Mouse (Mus musculus): ENCODE results near the gene Sgo2b. TPM values are rescaled to one million over a fixed set of nuclear protein-coding genes. Genes with fewer than 3 reads are reported as not detected.
"Not testable (repeated sequence)": the region's sequence is repeated elsewhere in the genome, so short reads cannot be mapped to it uniquely, and the experiment has no call there.

Sgo2b gene
- polyA plus RNA-seq (2015; fragmentation: Nextera tagmentation; extraction: Ambion mirVana), result 0.18 TPM in 1 of 2 replicates, not detected in the other

GRCm38 (mm10) chr8:63951626-63952377 is at the start of gene Sgo2b:
TSS of gene Sgo2b (minus strand) at chr8:63952248.
- no peak for ATAC-seq (ENCODE audit: insufficient number of reproducible peaks, insufficient read depth, low FRiP score, low TSS enrichment, low read depth)
- Histone ChIP-seq H3K27ac (no peak within 1 kb of the TSS), H3K9ac (peak within 1 kb of the TSS; percentile 47), H3K4me3 (peak within 1 kb of the TSS; percentile 38), H3K4me1 (peaks cover 7% of the 10 kb centered on the region; the same call in 1 of the 2 replicates), H3K36me3 (no peaks in the 10 kb centered on the region), H3K9me3 (no peaks in the 10 kb centered on the region), H3K27me3 (peaks cover 14% of the 10 kb centered on the region), H3K4me2 (peak within 1 kb of the TSS; percentile 70)
- 5% methylated on average over 28 of the region's 30 CpGs for WGBS

- not testable (repeated sequence) for H3K27ac ChIP-seq
Observed at GRCm38 (mm10) chr8:63970612-63971391, 18.8 kb upstream of the Sgo2b start.

GRCm38 (mm10) chr8:63961032-63961785 is 9.2 kb upstream of the Sgo2b start:
- H3K4me2 ChIP-seq, result no peak overlapping the region
- no peak overlapping the region for H3K9ac ChIP-seq
- H3K4me1 ChIP-seq, result no peaks in the 10 kb centered on the region
- H3K9me3 ChIP-seq, result peaks cover 6% of the 10 kb centered on the region
- ATAC-seq (ENCODE audit: insufficient number of reproducible peaks, insufficient read depth, low FRiP score, low TSS enrichment, low read depth), result no peak
- H3K4me3 ChIP-seq, result no peak overlapping the region
- H3K27me3 ChIP-seq, result no peaks in the 10 kb centered on the region
- H3K27ac ChIP-seq, result no peak overlapping the region
- 80% methylated on average over 3 of the region's 3 CpGs for WGBS
- H3K36me3 ChIP-seq, result no peaks in the 10 kb centered on the region

More at GRCm38 (mm10) chr8:63970612-63971391, 18.8 kb upstream of the Sgo2b start:
- H3K4me1 ChIP-seq; H3K4me3 ChIP-seq; ATAC-seq (ENCODE audit: insufficient number of reproducible peaks, insufficient read depth, low FRiP score, low TSS enrichment, low read depth); H3K27me3 ChIP-seq; H3K4me2 ChIP-seq; H3K9ac ChIP-seq; H3K9me3 ChIP-seq; H3K36me3 ChIP-seq: not testable (repeated sequence)
- WGBS, result 35% methylated on average over 9 of the region's 9 CpGs

- 77% methylated on average over 4 of the region's 4 CpGs for WGBS
- ATAC-seq (ENCODE audit: insufficient number of reproducible peaks, insufficient read depth, low FRiP score, low TSS enrichment, low read depth); H3K9ac ChIP-seq: not testable (repeated sequence)
Observed at GRCm38 (mm10) chr8:63953802-63954201, 1.8 kb upstream of the Sgo2b start.

GRCm38 (mm10) chr8:63933171-63933570 is 18.9 kb downstream of the Sgo2b start:
- WGBS, result 79% methylated on average over 7 of the region's 7 CpGs
- H3K4me2 ChIP-seq, result no peak overlapping the region
- no peaks in the 10 kb centered on the region for H3K27me3 ChIP-seq
- H3K4me3 ChIP-seq, result no peak overlapping the region
- no peak overlapping the region for H3K9ac ChIP-seq
- no peak overlapping the region for H3K27ac ChIP-seq
- H3K4me1 ChIP-seq, result no peaks in the 10 kb centered on the region
- no peaks in the 10 kb centered on the region for H3K36me3 ChIP-seq
- H3K9me3 ChIP-seq, result no peaks in the 10 kb centered on the region
- ATAC-seq (ENCODE audit: insufficient number of reproducible peaks, insufficient read depth, low FRiP score, low TSS enrichment, low read depth), result no peak

More at GRCm38 (mm10) chr8:63953802-63954201, 1.8 kb upstream of the Sgo2b start:
- not testable (repeated sequence) for H3K4me1 ChIP-seq, H3K27ac ChIP-seq, H3K4me3 ChIP-seq, H3K4me2 ChIP-seq, H3K9me3 ChIP-seq, H3K36me3 ChIP-seq
- H3K27me3 ChIP-seq, result peaks cover 14% of the 10 kb centered on the region

DNA sequence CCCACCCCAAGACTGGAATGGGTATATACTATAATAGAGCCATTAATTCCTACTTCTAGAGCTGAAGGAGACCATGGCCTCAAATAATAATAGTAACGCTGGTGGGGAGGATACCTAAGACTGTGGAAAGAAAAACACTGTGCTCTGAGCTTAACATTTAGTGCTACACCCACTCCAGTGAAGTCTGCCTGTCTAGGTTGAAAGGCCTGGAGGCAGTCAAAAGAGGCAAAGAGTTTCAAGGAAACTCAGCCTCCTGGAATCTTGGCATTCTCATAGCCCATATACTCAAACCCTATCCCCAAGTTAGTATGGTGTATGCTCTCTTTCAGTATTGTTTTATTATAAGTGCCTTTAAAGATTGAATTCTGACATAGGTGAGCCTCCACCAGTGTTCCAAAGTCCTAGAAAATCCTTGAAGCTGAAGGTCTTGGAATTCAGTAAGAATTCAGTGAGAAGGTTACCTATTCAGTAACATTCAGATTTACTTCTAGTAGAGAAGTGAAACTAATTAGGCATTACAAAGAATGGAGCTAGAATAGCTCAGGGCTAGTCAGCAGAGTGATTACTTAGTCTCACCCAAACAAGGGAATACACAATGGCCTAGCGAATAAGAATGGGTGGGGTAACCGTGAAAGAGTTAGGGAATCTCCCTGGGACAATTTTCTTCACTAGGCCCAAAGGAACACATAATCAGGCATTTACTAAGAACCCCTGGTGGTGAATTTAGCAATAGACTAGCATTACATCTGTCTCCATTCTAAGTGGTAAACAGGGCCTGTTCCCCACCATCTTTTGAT is 22.5 kb downstream of the Sgo2b start:
- no peak for ATAC-seq (ENCODE audit: insufficient number of reproducible peaks, insufficient read depth, low FRiP score, low TSS enrichment, low read depth)
- whole genome bisulfite sequencing, result 57% methylated on average over 3 of the region's 3 CpGs
- H3K4me1 ChIP-seq, result no peaks in the 10 kb centered on the region
- H3K27me3 ChIP-seq, result no peaks in the 10 kb centered on the region
- H3K4me3 ChIP-seq, result no peak overlapping the region
- no peak overlapping the region for H3K4me2 ChIP-seq
- no peaks in the 10 kb centered on the region for H3K36me3 ChIP-seq
- H3K9ac ChIP-seq, result no peak overlapping the region
- H3K9me3 ChIP-seq, result no peaks in the 10 kb centered on the region
- no peak overlapping the region for H3K27ac ChIP-seq

DNA sequence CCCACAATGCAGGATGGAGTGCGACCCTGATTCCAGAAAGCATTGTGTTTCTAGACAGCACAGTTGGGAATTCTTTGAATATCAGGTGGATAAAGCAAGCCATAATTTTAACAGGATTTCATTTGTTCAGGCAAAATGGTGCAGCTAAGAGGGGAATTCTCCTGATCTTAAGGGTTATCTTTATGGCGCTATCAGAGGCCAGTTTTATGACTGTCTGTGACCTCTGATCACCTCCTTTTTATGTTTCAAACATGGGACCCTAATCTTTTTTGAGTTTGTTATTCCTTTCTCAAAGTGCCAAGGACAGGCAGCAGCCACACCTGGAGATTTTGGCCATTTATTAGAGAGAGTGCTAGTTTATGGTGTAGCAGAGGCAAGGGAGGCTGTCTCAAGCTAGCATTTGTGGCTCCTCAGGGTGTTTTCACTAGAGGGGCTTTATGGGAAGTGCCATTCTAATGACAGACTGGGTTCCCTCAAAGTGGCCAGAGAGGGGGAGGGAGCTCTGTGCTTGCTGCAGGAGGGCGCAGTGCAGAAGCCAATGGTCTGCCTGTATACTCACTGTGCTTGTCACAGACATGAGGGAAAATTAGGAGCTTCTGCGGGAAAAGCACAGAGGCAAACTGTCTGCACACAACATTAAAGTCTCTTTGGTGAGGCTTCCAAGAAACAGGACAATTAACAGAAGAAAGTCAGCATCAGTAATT is 30.6 kb downstream of the Sgo2b start:
- H3K9ac ChIP-seq, result no peak overlapping the region
- no peak overlapping the region for H3K4me2 ChIP-seq
- ATAC-seq (ENCODE audit: insufficient number of reproducible peaks, insufficient read depth, low FRiP score, low TSS enrichment, low read depth), result no peak
- 63% methylated on average over 4 of the region's 4 CpGs for WGBS
- no peak overlapping the region for H3K4me3 ChIP-seq
- H3K27ac ChIP-seq, result no peak overlapping the region
- no peaks in the 10 kb centered on the region for H3K27me3 ChIP-seq
- no peaks in the 10 kb centered on the region for H3K9me3 ChIP-seq
- no peaks in the 10 kb centered on the region for H3K4me1 ChIP-seq
- H3K36me3 ChIP-seq, result no peaks in the 10 kb centered on the region

DNA sequence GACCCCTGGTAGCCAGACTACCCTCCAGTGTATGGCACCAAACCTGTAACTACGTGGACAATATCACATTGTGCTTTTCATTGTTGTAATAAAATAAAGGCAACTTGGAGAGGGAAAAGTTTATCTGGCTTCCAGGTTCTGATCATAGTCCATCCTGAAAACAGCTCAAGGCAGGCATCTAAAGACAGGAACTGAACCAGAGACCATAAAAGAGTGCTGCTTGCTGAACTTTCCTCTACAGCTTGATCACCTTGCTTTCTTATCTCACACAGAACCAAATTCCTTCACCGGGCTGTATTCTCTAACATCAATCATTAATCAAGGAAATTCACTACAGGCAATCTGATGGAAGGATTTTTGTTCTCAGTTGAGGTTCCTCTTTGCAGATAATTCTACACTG is 57.0 kb downstream of the Sgo2b start:
- Histone ChIP-seq H3K4me3 (no peak overlapping the region), H3K27me3 (no peaks in the 10 kb centered on the region), H3K4me1 (no peaks in the 10 kb centered on the region), H3K36me3 (no peaks in the 10 kb centered on the region), H3K9me3 (no peaks in the 10 kb centered on the region), H3K9ac (no peak overlapping the region), H3K27ac (no peak overlapping the region), H3K4me2 (no peak overlapping the region)
- ATAC-seq (ENCODE audit: insufficient number of reproducible peaks, insufficient read depth, low FRiP score, low TSS enrichment, low read depth), result no peak
- WGBS, result 78% methylated on average over 2 of the region's 2 CpGs

DNA sequence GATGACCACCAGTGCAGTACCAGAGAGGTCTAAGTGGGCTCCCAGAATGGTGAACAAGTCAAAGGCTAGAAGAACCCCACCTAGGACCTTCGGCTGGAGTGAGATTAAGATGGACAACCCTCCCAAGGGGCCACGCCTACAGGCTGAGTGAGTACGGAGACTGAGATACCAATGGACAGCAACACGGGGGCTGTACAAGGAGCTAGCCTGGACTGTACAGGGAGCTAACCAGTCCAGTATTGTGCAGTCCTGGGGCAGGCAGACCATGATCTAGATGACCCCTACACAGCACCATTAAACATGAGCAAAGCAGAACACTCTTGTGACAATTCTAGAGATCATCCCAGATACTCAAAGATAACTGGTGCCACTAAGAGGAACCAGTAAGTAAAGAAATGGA is 73.7 kb downstream of the Sgo2b start:
- H3K36me3 ChIP-seq, result no peaks in the 10 kb centered on the region
- no peak; the same call in 1 of the 2 replicates for ATAC-seq (ENCODE audit: insufficient number of reproducible peaks, insufficient read depth, low FRiP score, low TSS enrichment, low read depth)
- H3K9me3 ChIP-seq, result no peaks in the 10 kb centered on the region
- 86% methylated on average over 4 of the region's 4 CpGs for WGBS
- no peak overlapping the region for H3K27ac ChIP-seq
- no peaks in the 10 kb centered on the region for H3K4me1 ChIP-seq
- H3K4me2 ChIP-seq, result no peak overlapping the region
- H3K9ac ChIP-seq, result no peak overlapping the region
- peaks cover 4% of the 10 kb centered on the region; the same call in 1 of the 2 replicates for H3K27me3 ChIP-seq
- no peak overlapping the region for H3K4me3 ChIP-seq

DNA sequence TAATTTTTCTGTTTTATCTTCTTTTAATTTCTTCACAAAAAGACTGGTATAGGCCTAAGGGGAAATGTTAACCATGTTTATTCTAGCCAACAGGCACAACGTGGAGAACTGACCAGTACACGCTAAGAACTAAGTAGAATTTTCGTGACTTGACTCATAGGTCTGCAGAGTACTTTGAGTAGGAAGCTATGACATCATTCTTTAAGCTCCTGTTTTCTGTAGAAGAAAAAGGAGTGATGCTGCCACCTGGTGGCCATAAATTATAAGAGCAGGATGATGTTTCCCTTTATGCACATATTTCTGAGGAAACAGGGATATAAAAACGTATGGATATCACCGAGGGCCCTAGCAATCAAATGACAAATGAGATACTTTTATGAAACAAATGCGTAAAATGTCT is 74.7 kb downstream of the Sgo2b start:
- Histone ChIP-seq H3K27ac (no peak overlapping the region), H3K4me1 (no peaks in the 10 kb centered on the region), H3K4me3 (no peak overlapping the region), H3K4me2 (no peak overlapping the region), H3K9ac (no peak overlapping the region), H3K36me3 (no peaks in the 10 kb centered on the region), H3K27me3 (peaks cover 4% of the 10 kb centered on the region; the same call in 1 of the 2 replicates), H3K9me3 (no peaks in the 10 kb centered on the region)
- 18% methylated on average over 6 of the region's 6 CpGs for WGBS
- ATAC-seq (ENCODE audit: insufficient number of reproducible peaks, insufficient read depth, low FRiP score, low TSS enrichment, low read depth), result no peak
